Mouse (Mus musculus) liver, embryonic 11.5 days (tissue): Measurements from ENCODE around the gene Pllp. TPM values are rescaled to one million over a fixed set of nuclear protein-coding genes. Genes with fewer than 3 reads are reported as not detected.
A peak's percentile ranks its signal among the peaks of the same experiment; 100 is the strongest.

ENCODE experiments used
- ATAC-seq: fragments of 200-750 bp; cut with Nextera tagmentation; replicated peaks from 2 replicates; pipeline ENCODE4 v1.8.0; 2017; ENCODE audit warnings: moderate number of reproducible peaks, mild to moderate bottlenecking, moderate TSS enrichment, moderate library complexity; ENCODE audit not compliant: low FRiP score
- DNase-seq: peaks from one replicate; pipeline ENCODE4 v3.0.0-alpha.2; 2017; ENCODE audit warnings: low spot score
- H3K27ac ChIP-seq: fragments of 300-500 bp; sonication (generic); 2 replicates; pipeline ENCODE4 v1.5.1; 2014; ENCODE audit warnings: mild to moderate bottlenecking, low read depth, low read length, control low read depth
- H3K27me3 ChIP-seq: fragments of 300-500 bp; sonication (generic); replicated peaks from 2 replicates; pipeline ENCODE4 v1.6.1; 2014; ENCODE audit warnings: low read length, mixed read lengths; ENCODE audit not compliant: control insufficient read depth, insufficient read depth
- H3K36me3 ChIP-seq: fragments of 300-500 bp; sonication (generic); 2 replicates; pipeline ENCODE4 v1.6.1; 2014; ENCODE audit warnings: mild to moderate bottlenecking, low read length, moderate library complexity, mixed read lengths; ENCODE audit not compliant: control insufficient read depth, insufficient read depth
- H3K4me1 ChIP-seq: fragments of 300-500 bp; sonication (generic); replicated peaks from 2 replicates; pipeline ENCODE4 v1.6.1; 2014; ENCODE audit warnings: low read length, mixed read lengths; ENCODE audit not compliant: control insufficient read depth, insufficient read depth
- H3K4me2 ChIP-seq: fragments of 300-500 bp; sonication (generic); 2 replicates; pipeline ENCODE4 v1.6.1; 2014; ENCODE audit warnings: mild to moderate bottlenecking, control low read depth, moderate library complexity
- H3K4me3 ChIP-seq: fragments of 300-500 bp; sonication (generic); 2 replicates; pipeline ENCODE4 v1.5.1; 2014; ENCODE audit warnings: low read depth, low read length, control low read depth
- H3K9ac ChIP-seq: fragments of 300-500 bp; sonication (generic); 2 replicates; pipeline ENCODE4 v1.6.1; 2014; ENCODE audit warnings: low read depth, low read length, control low read depth
- H3K9me3 ChIP-seq: fragments of 300-500 bp; sonication (generic); 2 replicates; pipeline ENCODE4 v1.6.1; 2016; ENCODE audit warnings: low read length, inconsistent platforms, mixed read lengths; ENCODE audit not compliant: control insufficient read depth
- WGBS: fragments of 180-500 bp; shearing (Covaris S2); extraction: QIAGEN DNeasy Blood & Tissue Kit; methylation state at CpG from one replicate; pipeline ENCODE4 v1.1.7; 2014; 5-methylcytosine and 5-hydroxymethylcytosine counted together
- polyA plus RNA-seq: library from polyadenylated mRNA; unstranded; fragments of >200 nt; fragmentation: Nextera tagmentation; extraction: Ambion mirVana; gene quantifications from 2 replicates; pipeline ENCODE4 v1.2.1, GENCODE M21; 2014

The Pllp gene
- polyA plus RNA-seq, 1 experiment from 2014 or later = 3.4 TPM

DNA sequence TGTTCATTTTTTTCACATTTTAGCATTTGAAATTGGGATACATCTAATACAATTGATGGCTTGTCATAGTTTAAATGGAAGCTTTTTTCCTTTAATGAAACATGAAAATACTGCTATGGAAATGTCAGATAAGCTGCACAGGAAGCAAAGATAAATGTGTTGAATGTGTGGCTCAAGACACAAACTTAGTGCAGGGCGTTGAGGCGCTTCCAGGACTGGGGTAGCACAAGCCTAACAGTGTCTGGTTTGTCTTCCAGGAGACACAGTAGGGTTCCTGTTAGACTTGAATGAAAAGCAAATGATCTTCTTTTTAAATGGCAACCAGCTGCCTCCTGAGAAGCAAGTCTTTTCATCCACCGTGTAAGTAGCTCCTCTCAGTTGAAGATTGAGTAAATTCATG lies 46.6 kb downstream of the Pllp start:
- DNase-seq (no peak), ATAC-seq (no peak)
- 56% methylated on average over 3 of the region's 3 CpGs for WGBS
- no peaks in the 10 kb centered on the region for H3K27me3 ChIP-seq
- no peak overlapping the region for H3K27ac ChIP-seq
- peaks cover 19% of the 10 kb centered on the region for H3K36me3 ChIP-seq
- no peak overlapping the region for H3K9ac ChIP-seq
- H3K4me1 ChIP-seq = no peaks in the 10 kb centered on the region
- no peak overlapping the region for H3K4me3 ChIP-seq
- no peak overlapping the region for H3K4me2 ChIP-seq
- no peaks in the 10 kb centered on the region for H3K9me3 ChIP-seq

DNA sequence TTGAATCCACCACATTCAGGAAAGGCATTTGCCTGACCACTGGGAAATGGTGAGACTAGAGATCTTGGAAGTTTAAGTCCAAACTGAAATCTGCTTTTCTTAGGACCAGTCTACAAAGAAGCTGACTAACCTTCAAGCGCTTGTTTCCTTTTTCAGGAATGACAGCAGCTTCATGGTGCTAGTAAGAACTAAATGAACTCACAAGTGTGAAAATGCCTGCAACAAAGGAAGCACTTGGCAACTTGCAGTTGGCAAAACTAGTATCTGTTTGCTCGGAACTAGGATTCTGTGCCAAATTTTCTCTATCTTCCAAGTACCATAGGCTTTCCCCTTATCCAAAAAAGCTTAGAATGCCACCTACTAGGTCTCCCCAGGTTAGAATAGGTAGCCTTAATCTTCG lies 49.9 kb downstream of the Pllp start:
- Histone ChIP-seq H3K9me3 (no peaks in the 10 kb centered on the region), H3K27me3 (no peaks in the 10 kb centered on the region), H3K9ac (no peak overlapping the region), H3K27ac (no peak overlapping the region), H3K4me3 (no peak overlapping the region), H3K36me3 (peaks cover 17% of the 10 kb centered on the region), H3K4me2 (no peak overlapping the region), H3K4me1 (no peaks in the 10 kb centered on the region)
- ATAC-seq = no peak
- DNase-seq = no peak
- WGBS = 92% methylated on average over 3 of the region's 3 CpGs

DNA sequence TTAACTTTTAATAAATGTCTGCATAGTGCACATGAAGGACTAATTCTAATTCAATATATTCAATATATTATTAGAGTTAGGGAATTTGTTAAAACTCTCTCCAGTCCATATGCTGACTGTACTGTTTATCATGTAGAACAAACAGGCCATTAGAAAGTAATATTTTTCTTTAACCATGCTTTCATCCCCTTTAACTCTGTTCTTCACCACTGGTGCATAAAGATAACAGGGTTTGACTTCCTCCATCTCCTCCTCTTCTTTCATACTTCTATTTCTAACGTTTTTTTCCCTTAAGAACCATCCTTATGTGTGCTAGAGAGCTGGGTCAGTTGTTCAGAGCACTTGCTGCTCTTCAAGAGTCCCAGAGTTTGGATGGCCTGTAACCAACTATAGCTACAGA lies 50.9 kb downstream of the Pllp start:
- peaks cover 23% of the 10 kb centered on the region for H3K36me3 ChIP-seq
- H3K9ac ChIP-seq = no peak overlapping the region
- H3K9me3 ChIP-seq = no peaks in the 10 kb centered on the region
- no peak overlapping the region for H3K4me2 ChIP-seq
- H3K27me3 ChIP-seq = no peaks in the 10 kb centered on the region
- DNase-seq (no peak), ATAC-seq (no peak)
- H3K27ac ChIP-seq = no peak overlapping the region
- WGBS = 32% methylated on average over 1 of the region's 1 CpGs
- no peak overlapping the region for H3K4me3 ChIP-seq
- H3K4me1 ChIP-seq = no peaks in the 10 kb centered on the region

DNA sequence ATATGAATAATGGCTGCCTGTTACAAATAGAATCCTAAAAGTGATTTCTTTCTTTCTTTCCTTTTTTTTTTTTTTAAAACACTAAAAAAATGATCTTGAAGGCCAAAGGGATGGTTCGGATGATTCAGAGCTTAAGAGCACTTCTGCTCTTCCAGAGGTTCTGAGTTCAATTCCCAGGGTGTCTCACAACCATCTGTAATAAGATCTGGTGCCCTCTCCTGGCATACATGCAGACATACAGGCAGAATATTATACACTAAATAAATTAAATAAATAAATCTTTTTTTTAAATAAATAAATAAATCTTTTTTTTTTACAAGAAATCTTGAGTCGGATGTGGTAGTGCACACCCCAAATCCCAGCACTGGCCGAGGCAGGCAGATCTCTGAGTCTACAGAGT lies 54.1 kb downstream of the Pllp start:
- WGBS = 87% methylated on average over 3 of the region's 3 CpGs
- H3K9me3 ChIP-seq = no peaks in the 10 kb centered on the region
- H3K4me1 ChIP-seq = no peaks in the 10 kb centered on the region
- DNase-seq (no peak), ATAC-seq (no peak)
- H3K27ac ChIP-seq = no peak overlapping the region
- peaks cover 24% of the 10 kb centered on the region for H3K36me3 ChIP-seq
- H3K4me2 ChIP-seq = no peak overlapping the region
- no peak overlapping the region for H3K9ac ChIP-seq
- H3K27me3 ChIP-seq = no peaks in the 10 kb centered on the region
- no peak overlapping the region for H3K4me3 ChIP-seq

DNA sequence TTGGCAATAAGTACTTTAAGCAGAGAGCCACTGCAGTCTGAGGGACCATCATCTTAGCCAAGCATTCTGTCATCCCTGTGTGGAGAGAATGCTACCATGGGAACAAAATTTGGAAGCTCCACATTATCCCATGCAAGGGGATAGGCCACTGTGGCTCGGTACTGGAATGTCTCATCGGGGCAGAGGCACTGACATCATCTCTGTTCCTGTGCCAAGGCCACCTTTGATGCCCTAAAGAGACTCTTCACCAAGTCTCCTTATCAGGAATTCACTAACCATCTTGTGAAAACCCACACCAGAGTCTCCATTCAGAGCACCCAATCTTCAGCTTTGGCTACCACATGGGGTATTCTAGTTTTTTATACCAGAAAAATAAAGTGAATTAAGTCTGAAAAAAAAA lies 54.9 kb downstream of the Pllp start:
- no peaks in the 10 kb centered on the region for H3K4me1 ChIP-seq
- no peak overlapping the region for H3K4me3 ChIP-seq
- DNase-seq (no peak), ATAC-seq (no peak)
- no peak overlapping the region for H3K4me2 ChIP-seq
- H3K9me3 ChIP-seq = no peaks in the 10 kb centered on the region
- H3K36me3 ChIP-seq = peaks cover 17% of the 10 kb centered on the region
- 92% methylated on average over 2 of the region's 2 CpGs for WGBS
- H3K9ac ChIP-seq = no peak overlapping the region
- no peaks in the 10 kb centered on the region for H3K27me3 ChIP-seq
- no peak overlapping the region for H3K27ac ChIP-seq

DNA sequence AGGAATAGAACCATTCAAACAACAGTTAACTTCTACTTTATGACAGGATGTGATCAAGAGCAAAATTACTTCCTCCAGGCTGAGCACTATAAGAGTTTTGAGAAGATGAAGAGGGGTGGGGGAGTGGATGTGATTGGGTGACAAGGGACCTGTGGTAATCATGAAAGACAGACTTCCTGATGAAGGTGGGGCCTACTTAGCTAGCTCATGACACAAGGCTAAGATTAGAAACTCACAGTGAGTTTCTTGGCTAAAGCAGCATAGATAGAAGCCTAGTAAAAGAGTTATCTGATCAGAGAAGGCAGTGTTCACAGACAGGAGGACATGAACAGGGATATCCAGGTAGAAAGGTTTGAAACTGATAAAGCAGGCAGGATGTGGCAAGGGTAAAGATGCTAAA lies 61.9 kb downstream of the Pllp start:
- peak overlapping the region; percentile 36 for H3K4me2 ChIP-seq
- DNase-seq = no peak
- no peaks in the 10 kb centered on the region for H3K27me3 ChIP-seq
- no peak overlapping the region for H3K9ac ChIP-seq
- peaks cover 11% of the 10 kb centered on the region for H3K4me1 ChIP-seq
- no peak overlapping the region for H3K4me3 ChIP-seq
- H3K9me3 ChIP-seq = no peaks in the 10 kb centered on the region
- H3K36me3 ChIP-seq = peaks cover 7% of the 10 kb centered on the region
- peak overlapping the region; percentile 73; the same call in 1 of the 2 replicates for H3K27ac ChIP-seq
- peak; percentile 96 for ATAC-seq

DNA sequence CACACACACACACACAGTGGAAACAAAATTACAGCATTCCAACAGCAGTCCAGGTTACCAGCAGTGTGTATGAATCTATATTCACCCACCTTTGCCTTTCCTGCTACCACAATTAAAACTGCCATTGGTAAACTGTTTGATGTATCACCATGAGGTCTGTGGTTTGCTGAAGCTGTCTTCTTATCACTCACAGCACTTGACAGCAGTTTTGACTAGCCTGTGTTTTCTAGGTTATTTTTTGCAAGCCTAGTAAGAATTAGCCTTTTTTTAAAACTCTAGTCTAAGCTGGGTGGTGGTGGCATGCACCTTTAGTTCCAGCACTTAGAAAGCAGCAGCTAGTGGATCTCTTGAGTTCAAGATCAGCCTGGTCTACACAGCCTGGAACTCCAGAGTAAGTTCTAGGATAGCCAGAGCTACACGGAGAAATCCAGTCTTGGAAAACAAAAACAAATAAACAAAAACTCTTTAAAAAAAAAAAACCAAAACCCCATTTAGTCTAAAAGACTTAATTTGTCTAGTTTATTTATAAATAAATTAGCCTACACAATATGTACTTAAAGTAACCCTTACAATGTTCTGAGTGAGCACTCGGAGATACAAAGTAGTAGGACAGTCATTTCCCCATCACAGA lies 62.4 kb downstream of the Pllp start:
- Histone ChIP-seq H3K9me3 (no peaks in the 10 kb centered on the region), H3K4me3 (no peak overlapping the region), H3K4me2 (peak overlapping the region; percentile 36), H3K4me1 (peaks cover 11% of the 10 kb centered on the region), H3K27me3 (no peaks in the 10 kb centered on the region), H3K27ac (peak overlapping the region; percentile 73), H3K36me3 (peaks cover 7% of the 10 kb centered on the region), H3K9ac (no peak overlapping the region)
- 56% methylated on average over 2 of the region's 2 CpGs for WGBS
- ATAC-seq = peak; percentile 60
- DNase-seq = no peak

Other genes with a start within 250 kb of the Pllp start
- gene Cpne2, start 163.3 kb downstream of the Pllp start, polyA plus RNA-seq = 7.8 and 8.4 TPM in 2 replicates
- 38.0 and 39.7 TPM in 2 replicates for gene Rspry1, start 94.3 kb downstream of the Pllp start, polyA plus RNA-seq
- 60.0 and 70.0 TPM in 2 replicates for gene Fam192a, start 94.3 kb downstream of the Pllp start, polyA plus RNA-seq
- gene Arl2bp, start 29.7 kb downstream of the Pllp start, polyA plus RNA-seq = 28.8 and 33.5 TPM in 2 replicates
- gene Ccl22, start 49.3 kb upstream of the Pllp start, polyA plus RNA-seq = not detected in 2 replicates
- gene Cx3cl1, start 75.7 kb upstream of the Pllp start, polyA plus RNA-seq = 0.53 and 0.78 TPM in 2 replicates
- gene Ccl17, start 114.2 kb upstream of the Pllp start, polyA plus RNA-seq = 0.62 and 1.3 TPM in 2 replicates
- gene Coq9, start 142.0 kb upstream of the Pllp start, polyA plus RNA-seq = 82.2 and 82.9 TPM in 2 replicates
- gene Ciapin1, start 142.1 kb upstream of the Pllp start, polyA plus RNA-seq = 94.8 and 99.5 TPM in 2 replicates
- gene Polr2c, start 161.2 kb upstream of the Pllp start, polyA plus RNA-seq = 162 and 172 TPM in 2 replicates
- 13.2 and 13.9 TPM in 2 replicates for gene Dok4, start 180.1 kb upstream of the Pllp start, polyA plus RNA-seq
- 16.4 and 17.6 TPM in 2 replicates for gene Ccdc102a, start 221.8 kb upstream of the Pllp start, polyA plus RNA-seq
- 1.9 and 2.0 TPM in 2 replicates for gene Adgrg5, start 227.4 kb upstream of the Pllp start, polyA plus RNA-seq